Mouse (Mus musculus) heart, embryonic 16.5 days (tissue): ENCODE measurements around the gene Scube1. TPM values are rescaled to one million over a fixed set of nuclear protein-coding genes. Genes with fewer than 3 reads are reported as not detected.

Experiments
- ATAC-seq: fragments of 200-750 bp; cut with Nextera tagmentation; replicated peaks from 2 replicates; pipeline ENCODE4 v1.8.0; 2017; ENCODE audit warnings: moderate number of reproducible peaks; ENCODE audit not compliant: insufficient read depth, low FRiP score; ENCODE audit errors: extremely low read depth
- H3K27ac ChIP-seq: fragments of 300-500 bp; sonication (generic); 2 replicates; pipeline ENCODE4 v1.5.1; 2014; ENCODE audit warnings: mild to moderate bottlenecking, low read length, control low read depth, moderate library complexity
- H3K27me3 ChIP-seq: fragments of 300-500 bp; sonication (generic); 2 replicates; pipeline ENCODE4 v1.6.1; 2014; ENCODE audit warnings: low read length, mixed read lengths; ENCODE audit not compliant: control insufficient read depth, insufficient read depth
- H3K36me3 ChIP-seq: fragments of 300-500 bp; sonication (generic); 2 replicates; pipeline ENCODE4 v1.6.1; 2014; ENCODE audit not compliant: control insufficient read depth, insufficient read depth
- H3K4me1 ChIP-seq: fragments of 300-500 bp; sonication (generic); 2 replicates; pipeline ENCODE4 v1.6.1; 2014; ENCODE audit warnings: low read length, mixed read lengths; ENCODE audit not compliant: control insufficient read depth, insufficient read depth
- H3K4me2 ChIP-seq: fragments of 300-500 bp; sonication (generic); 2 replicates; pipeline ENCODE4 v1.6.1; 2014; ENCODE audit warnings: low read depth, mild to moderate bottlenecking, control low read depth, low read length
- H3K4me3 ChIP-seq: fragments of 300-500 bp; sonication (generic); 2 replicates; pipeline ENCODE4 v1.5.1; 2014; ENCODE audit warnings: mild to moderate bottlenecking, control low read depth, low read length
- H3K9ac ChIP-seq: fragments of 300-500 bp; sonication (generic); 2 replicates; pipeline ENCODE4 v1.6.1; 2014; ENCODE audit warnings: low read length, control low read depth
- H3K9me3 ChIP-seq: fragments of 300-500 bp; sonication (generic); replicated peaks from 2 replicates; pipeline ENCODE4 v1.6.1; 2016; ENCODE audit warnings: low read length; ENCODE audit not compliant: control insufficient read depth
- WGBS: fragments of 180-500 bp; shearing (Covaris S2); extraction: QIAGEN DNeasy Blood & Tissue Kit; methylation state at CpG from one replicate; pipeline ENCODE4 v1.1.7; 2014; 5-methylcytosine and 5-hydroxymethylcytosine counted together
- polyA plus RNA-seq: library from polyadenylated mRNA; unstranded; fragments of >200 nt; fragmentation: Nextera tagmentation; extraction: Ambion mirVana; gene quantifications from 2 replicates; pipeline ENCODE4 v1.2.1, GENCODE M21; 2015

The Scube1 gene
- polyA plus RNA-seq, 1 experiment from 2014 or later: 4.0 TPM

DNA sequence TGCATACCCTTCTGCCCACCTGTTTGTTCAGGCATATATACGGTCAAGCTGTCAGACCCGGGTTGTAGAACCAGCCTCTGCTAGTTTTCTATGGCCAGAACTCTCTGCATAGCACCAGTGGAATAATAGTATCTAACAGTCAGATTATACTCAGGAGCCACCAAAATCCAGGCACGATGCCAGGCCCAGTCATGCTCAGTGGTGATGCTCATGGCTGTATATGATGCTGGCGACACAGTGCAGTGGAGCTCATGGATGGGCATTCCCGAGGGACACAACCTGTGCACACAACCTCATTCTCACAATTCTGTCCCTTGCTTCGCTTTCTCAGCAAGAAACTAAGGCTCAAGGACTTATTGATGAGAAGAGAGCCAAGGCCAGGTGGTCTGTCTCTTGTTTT, 58.8 kb downstream of the Scube1 start:
- Histone ChIP-seq H3K9ac (no peak overlapping the region), H3K27me3 (no peaks in the 10 kb centered on the region), H3K27ac (no peak overlapping the region), H3K9me3 (no peaks in the 10 kb centered on the region), H3K4me3 (no peak overlapping the region), H3K4me2 (no peak overlapping the region), H3K36me3 (no peaks in the 10 kb centered on the region), H3K4me1 (no peaks in the 10 kb centered on the region)
- WGBS: 77% methylated on average over 6 of the region's 6 CpGs
- no peak for ATAC-seq

DNA sequence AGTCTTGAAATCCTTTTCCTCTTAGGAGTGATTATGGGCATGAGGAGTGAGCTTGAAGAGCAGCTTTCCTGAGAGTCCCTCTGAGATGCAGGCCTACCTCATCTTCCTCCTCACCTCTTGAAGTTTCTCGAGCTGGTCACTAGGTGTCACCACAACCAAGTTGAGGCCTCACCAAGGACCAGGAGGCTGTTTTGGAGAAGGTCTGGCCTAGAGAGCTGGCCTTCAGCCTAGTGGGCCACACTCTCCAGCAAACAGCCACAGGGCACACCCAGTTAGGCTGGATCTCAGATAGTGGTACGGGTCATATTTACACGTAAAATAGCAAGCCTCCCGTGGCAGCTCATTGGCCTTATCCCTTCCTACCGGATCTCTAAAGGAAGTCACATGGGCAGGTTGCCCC, 60.1 kb downstream of the Scube1 start:
- no peak overlapping the region for H3K4me3 ChIP-seq

DNA sequence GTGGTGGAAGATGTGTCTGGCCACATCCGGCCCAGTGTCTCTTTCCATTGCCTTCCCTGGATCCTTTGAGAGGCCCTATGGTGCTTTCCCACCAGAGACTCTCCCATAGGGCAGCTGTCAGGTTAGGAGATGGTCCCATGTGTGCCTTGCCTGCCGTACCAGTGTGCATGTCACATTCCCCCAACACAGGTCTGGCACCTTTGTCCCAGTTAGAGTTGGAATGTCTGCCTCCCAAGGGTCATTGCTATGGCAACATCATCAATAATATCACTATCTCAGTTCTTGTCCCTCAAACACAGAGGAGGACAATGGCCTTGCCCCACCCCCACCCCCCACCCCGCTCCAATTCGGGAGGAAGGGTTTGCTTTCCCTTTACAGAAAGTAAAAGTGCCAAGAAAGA, 61.8 kb downstream of the Scube1 start:
- Histone ChIP-seq H3K4me2 (no peak overlapping the region), H3K27me3 (no peaks in the 10 kb centered on the region), H3K27ac (no peak overlapping the region), H3K9me3 (no peaks in the 10 kb centered on the region), H3K4me3 (no peak overlapping the region), H3K36me3 (no peaks in the 10 kb centered on the region), H3K4me1 (no peaks in the 10 kb centered on the region), H3K9ac (no peak overlapping the region)
- WGBS: 46% methylated on average over 4 of the region's 4 CpGs
- no peak for ATAC-seq

More for the DNA sequence above, 60.1 kb downstream of the Scube1 start:
- Histone ChIP-seq H3K27me3 (no peaks in the 10 kb centered on the region), H3K4me2 (no peak overlapping the region), H3K4me1 (no peaks in the 10 kb centered on the region), H3K9me3 (no peaks in the 10 kb centered on the region), H3K9ac (no peak overlapping the region), H3K27ac (no peak overlapping the region), H3K36me3 (no peaks in the 10 kb centered on the region)
- 46% methylated on average over 5 of the region's 5 CpGs for WGBS
- no peak for ATAC-seq

DNA sequence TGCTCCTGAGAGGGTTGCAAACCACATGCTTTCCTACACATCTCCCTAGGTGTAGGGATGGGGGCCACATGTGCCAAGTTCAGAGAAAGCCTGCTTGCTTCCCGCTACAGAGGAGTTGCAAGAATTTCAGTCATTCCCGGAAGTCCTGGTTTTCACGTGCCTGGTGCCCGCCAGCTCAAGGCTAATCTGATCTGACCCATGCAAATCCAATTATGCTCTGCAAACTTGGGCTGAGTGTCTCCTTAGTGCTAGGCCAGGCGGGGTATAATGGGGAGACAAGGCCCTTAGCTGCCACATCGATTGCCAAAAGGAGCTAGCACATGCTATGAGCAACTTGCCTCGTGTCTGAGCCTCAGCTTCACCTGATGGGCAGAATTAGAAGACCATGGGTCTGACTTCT, 62.7 kb downstream of the Scube1 start:
- Histone ChIP-seq H3K4me3 (no peak overlapping the region), H3K9me3 (no peaks in the 10 kb centered on the region), H3K36me3 (no peaks in the 10 kb centered on the region), H3K4me1 (no peaks in the 10 kb centered on the region), H3K9ac (no peak overlapping the region), H3K27ac (no peak overlapping the region), H3K4me2 (no peak overlapping the region), H3K27me3 (no peaks in the 10 kb centered on the region)
- WGBS: 52% methylated on average over 7 of the region's 7 CpGs
- no peak for ATAC-seq

DNA sequence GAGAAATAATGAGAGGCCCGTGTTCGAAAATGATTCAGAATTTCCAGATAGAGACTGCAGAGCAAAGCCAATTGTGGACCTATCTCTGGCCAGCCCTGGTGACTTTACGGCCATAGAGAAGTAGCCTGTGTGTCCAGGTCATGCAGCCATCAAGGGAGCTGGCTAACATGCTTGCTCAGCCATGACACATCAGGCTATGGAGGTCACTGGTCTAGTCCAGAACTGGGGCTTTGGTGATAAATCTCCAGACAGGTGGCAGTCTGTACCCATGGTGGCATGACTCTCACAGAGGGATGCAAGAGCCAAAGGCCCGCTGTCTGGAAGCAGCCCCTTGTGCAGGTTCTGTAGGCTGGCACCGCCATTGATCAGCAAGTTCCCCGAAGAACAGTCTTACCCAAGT, 82.3 kb downstream of the Scube1 start:
- Histone ChIP-seq H3K27ac (no peak overlapping the region), H3K4me2 (no peak overlapping the region), H3K27me3 (no peaks in the 10 kb centered on the region), H3K9ac (no peak overlapping the region), H3K36me3 (no peaks in the 10 kb centered on the region), H3K9me3 (no peaks in the 10 kb centered on the region), H3K4me3 (no peak overlapping the region), H3K4me1 (peaks cover 14% of the 10 kb centered on the region)
- no peak for ATAC-seq
- WGBS: 87% methylated on average over 6 of the region's 6 CpGs

DNA sequence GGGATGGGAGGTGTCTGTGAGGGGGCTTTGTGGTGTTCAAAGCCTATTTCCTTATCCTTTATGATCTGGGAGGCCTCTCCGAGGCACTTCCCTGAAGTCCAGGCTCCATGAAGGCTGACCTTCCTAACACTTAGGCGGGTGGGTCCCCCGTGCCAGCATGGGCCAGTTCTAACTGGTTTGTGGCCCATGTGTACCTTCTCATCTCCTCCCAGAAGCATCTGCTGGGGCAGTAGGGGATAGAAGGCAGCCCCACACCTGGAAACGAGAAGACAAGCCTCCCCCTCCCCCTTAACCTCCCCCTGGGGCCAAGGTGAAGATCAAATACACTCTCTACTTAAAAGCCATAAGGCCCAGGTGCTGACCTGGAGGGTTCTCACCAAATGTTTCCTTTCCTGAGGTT, 84.6 kb downstream of the Scube1 start:
- Histone ChIP-seq H3K4me1 (peaks cover 20% of the 10 kb centered on the region), H3K27me3 (no peaks in the 10 kb centered on the region), H3K27ac (no peak overlapping the region), H3K9ac (no peak overlapping the region), H3K36me3 (no peaks in the 10 kb centered on the region), H3K4me3 (no peak overlapping the region), H3K9me3 (no peaks in the 10 kb centered on the region), H3K4me2 (no peak overlapping the region)
- no peak for ATAC-seq
- 43% methylated on average over 4 of the region's 4 CpGs for WGBS

DNA sequence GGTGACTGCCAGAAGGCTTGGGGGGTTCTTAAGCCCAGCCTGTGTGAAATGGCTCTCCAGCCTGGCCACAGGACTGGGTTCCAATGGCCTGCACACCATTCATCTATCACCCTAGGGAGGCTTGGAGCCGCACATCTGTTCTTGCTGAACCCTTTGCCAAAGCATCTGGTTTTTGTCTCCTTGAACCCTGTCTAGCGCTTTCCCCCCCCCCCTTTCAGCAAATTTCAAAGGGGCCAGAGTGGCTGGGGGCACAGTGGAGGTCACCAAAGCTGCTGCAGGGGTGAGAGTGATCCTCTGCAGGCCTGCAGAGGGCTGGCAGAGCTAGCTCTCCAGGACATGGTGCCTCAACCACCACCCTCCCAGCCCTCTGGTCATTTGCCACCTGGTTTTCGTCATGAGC, 85.7 kb downstream of the Scube1 start:
- ATAC-seq: peak; percentile 77
- Histone ChIP-seq H3K4me2 (no peak overlapping the region), H3K9ac (no peak overlapping the region), H3K36me3 (no peaks in the 10 kb centered on the region), H3K4me3 (no peak overlapping the region), H3K4me1 (peaks cover 20% of the 10 kb centered on the region), H3K9me3 (no peaks in the 10 kb centered on the region), H3K27me3 (no peaks in the 10 kb centered on the region), H3K27ac (no peak overlapping the region)
- WGBS: 23% methylated on average over 3 of the region's 3 CpGs

DNA sequence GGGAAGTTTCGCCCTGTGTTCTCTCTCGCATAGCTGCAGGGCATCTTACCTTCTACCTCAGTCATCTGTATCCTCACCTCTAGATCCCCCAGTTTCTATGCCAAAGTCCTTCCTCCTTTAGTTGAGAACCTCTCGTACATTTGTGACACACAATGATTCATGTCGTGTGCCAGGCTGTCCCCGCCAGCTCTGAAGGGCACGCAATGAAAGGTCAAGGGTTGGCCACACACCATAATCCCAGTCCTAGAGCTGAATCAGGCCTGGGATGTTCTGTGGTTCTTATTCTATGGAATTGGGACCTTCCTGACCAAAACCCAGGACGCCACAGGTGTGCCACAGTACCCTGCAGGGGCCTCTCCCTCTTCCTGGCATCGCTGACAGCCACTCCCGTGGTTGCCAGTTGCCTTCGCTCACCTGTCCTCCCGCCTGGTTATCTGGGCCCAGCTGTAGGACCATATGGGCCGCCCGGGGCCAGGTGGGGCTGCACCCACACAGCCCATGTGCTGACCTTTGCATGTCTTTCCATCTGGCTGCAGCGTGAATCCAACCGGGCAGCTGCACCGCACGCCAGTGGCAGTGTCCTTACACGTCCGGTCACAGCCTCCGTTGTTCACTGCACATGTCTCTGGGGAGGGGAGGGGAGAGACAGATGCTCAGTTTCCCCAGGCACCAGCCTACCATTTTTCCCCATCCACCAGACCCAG, 86.5 kb downstream of the Scube1 start:
- Histone ChIP-seq H3K4me2 (no peak overlapping the region), H3K9ac (no peak overlapping the region), H3K27me3 (no peaks in the 10 kb centered on the region), H3K9me3 (no peaks in the 10 kb centered on the region), H3K27ac (no peak overlapping the region), H3K4me3 (no peak overlapping the region), H3K36me3 (no peaks in the 10 kb centered on the region), H3K4me1 (peaks cover 20% of the 10 kb centered on the region)
- 76% methylated on average over 20 of the region's 20 CpGs for WGBS
- ATAC-seq: no peak

DNA sequence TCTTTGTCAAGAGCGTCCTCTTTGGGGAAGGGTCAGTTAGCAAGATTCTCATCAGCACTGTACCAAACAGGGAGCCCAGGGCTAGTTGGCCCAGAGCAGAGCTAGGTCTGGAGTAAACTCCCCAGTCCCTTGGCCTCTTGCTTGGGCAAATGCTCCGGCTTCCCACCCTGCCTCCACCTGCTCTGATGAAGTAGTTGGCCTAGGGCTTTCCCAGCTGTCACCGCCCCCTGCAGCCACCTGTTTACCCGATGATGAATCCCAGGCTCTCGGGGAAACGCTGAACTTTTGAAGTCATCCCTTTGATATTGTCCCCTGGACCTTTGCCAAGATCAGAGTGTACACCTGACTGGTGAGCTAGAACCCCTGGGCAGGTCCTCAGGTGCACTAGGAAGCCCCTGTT, 88.1 kb downstream of the Scube1 start:
- H3K9me3 ChIP-seq: no peaks in the 10 kb centered on the region
- no peak overlapping the region for H3K27ac ChIP-seq
- no peak overlapping the region for H3K4me3 ChIP-seq
- 44% methylated on average over 6 of the region's 6 CpGs for WGBS
- no peaks in the 10 kb centered on the region for H3K36me3 ChIP-seq
- no peak overlapping the region for H3K4me2 ChIP-seq
- no peak overlapping the region for H3K9ac ChIP-seq
- H3K4me1 ChIP-seq: peaks cover 20% of the 10 kb centered on the region
- ATAC-seq: no peak
- H3K27me3 ChIP-seq: no peaks in the 10 kb centered on the region
